Mouse (Mus musculus): ENCODE results near the gene Gpc5. TPM values are rescaled to one million over a fixed set of nuclear protein-coding genes. Genes with fewer than 3 reads are reported as not detected.

Gpc5 gene
- polyA plus RNA-seq, 1 experiment: not detected

GRCm38 (mm10) chr14:116456211-116456610 lies 1364.2 kb downstream of the Gpc5 start:
- TF ChIP-seq CTCF (IDR thresholded peaks at IDR 0.05; ENCODE audit: borderline replicate concordance, insufficient read depth, low read length) (no peak), POLR2A (IDR thresholded peaks at IDR 0.05; ENCODE audit: low read depth, low read length) (no peak)
- H3K27ac ChIP-seq (ENCODE audit: insufficient read depth, low read length): no peak overlapping the region
- H3K4me1 ChIP-seq (ENCODE audit: control insufficient read depth, insufficient read depth, low read length): no peaks in the 10 kb centered on the region
- no peak overlapping the region for H3K4me3 ChIP-seq (ENCODE audit: insufficient read depth, low read length)

GRCm38 (mm10) chr14:116473378-116474179 lies 1381.6 kb downstream of the Gpc5 start:
- no peak for TF ChIP-seq POLR2A (IDR thresholded peaks at IDR 0.05; ENCODE audit: low read depth, low read length)
- TF ChIP-seq CTCF (IDR thresholded peaks at IDR 0.05; ENCODE audit: borderline replicate concordance, insufficient read depth, low read length): no peak
- H3K27ac ChIP-seq (ENCODE audit: insufficient read depth, low read length): no peak overlapping the region
- H3K4me3 ChIP-seq (ENCODE audit: insufficient read depth, low read length): no peak overlapping the region
- H3K4me1 ChIP-seq (ENCODE audit: control insufficient read depth, insufficient read depth, low read length): no peaks in the 10 kb centered on the region

DNA sequence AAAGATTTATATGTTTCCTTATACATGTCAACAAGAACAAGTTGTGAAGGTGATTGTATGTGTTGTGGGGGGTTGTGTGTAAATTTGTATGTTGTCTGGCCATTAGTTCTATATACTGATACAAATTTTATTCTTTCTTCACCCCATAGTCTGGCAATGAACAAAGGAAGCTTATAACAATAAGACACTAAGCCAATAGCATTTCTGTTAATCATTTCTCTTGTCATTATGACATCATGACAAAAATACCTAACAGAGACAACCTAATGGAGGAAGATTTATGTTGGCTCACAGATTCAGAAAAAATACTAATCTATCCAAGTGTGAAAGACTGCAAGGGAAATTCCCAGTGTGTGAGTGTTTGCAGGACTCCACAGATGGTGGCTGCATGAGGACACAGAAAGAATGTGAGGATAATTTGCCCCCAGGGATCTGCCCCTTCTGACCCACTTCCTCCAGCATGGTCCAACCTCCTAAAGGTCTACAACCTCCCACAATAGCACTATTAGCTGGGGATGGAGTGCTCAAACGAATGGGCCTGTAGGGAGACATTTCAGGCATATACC lies 1402.4 kb downstream of the Gpc5 start:
- H3K27ac ChIP-seq (ENCODE audit: insufficient read depth, low read length): no peak overlapping the region
- no peak overlapping the region for H3K4me3 ChIP-seq (ENCODE audit: insufficient read depth, low read length)
- TF ChIP-seq POLR2A (IDR thresholded peaks at IDR 0.05; ENCODE audit: low read depth, low read length): no peak
- TF ChIP-seq CTCF (IDR thresholded peaks at IDR 0.05; ENCODE audit: borderline replicate concordance, insufficient read depth, low read length): no peak
- H3K4me1 ChIP-seq (ENCODE audit: control insufficient read depth, insufficient read depth, low read length): no peaks in the 10 kb centered on the region

GRCm38 (mm10) chr14:116538216-116538615 lies 1446.2 kb downstream of the Gpc5 start:
- no peak for TF ChIP-seq POLR2A (IDR thresholded peaks at IDR 0.05; ENCODE audit: low read depth, low read length)
- TF ChIP-seq CTCF (IDR thresholded peaks at IDR 0.05; ENCODE audit: borderline replicate concordance, insufficient read depth, low read length): no peak
- Histone ChIP-seq H3K4me3 (ENCODE audit: insufficient read depth, low read length) (no peak overlapping the region), H3K4me1 (ENCODE audit: control insufficient read depth, insufficient read depth, low read length) (no peaks in the 10 kb centered on the region), H3K27ac (ENCODE audit: insufficient read depth, low read length) (no peak overlapping the region)

GRCm38 (mm10) chr14:116543746-116544145 lies 1451.7 kb downstream of the Gpc5 start:
- TF ChIP-seq POLR2A (IDR thresholded peaks at IDR 0.05; ENCODE audit: low read depth, low read length) (no peak), CTCF (IDR thresholded peaks at IDR 0.05; ENCODE audit: borderline replicate concordance, insufficient read depth, low read length) (no peak)
- Histone ChIP-seq H3K4me1 (ENCODE audit: control insufficient read depth, insufficient read depth, low read length) (no peaks in the 10 kb centered on the region), H3K4me3 (ENCODE audit: insufficient read depth, low read length) (no peak overlapping the region), H3K27ac (ENCODE audit: insufficient read depth, low read length) (no peak overlapping the region)

- Histone ChIP-seq H3K4me1 (ENCODE audit: control insufficient read depth, insufficient read depth, low read length) (no peaks in the 10 kb centered on the region), H3K27ac (ENCODE audit: insufficient read depth, low read length) (no peak overlapping the region), H3K4me3 (ENCODE audit: insufficient read depth, low read length) (no peak overlapping the region)
- no peak for TF ChIP-seq POLR2A (IDR thresholded peaks at IDR 0.05; ENCODE audit: low read depth, low read length)
These were observed 1459.4 kb downstream of the Gpc5 start for GRCm38 (mm10) chr14:116551401-116551800.

DNA sequence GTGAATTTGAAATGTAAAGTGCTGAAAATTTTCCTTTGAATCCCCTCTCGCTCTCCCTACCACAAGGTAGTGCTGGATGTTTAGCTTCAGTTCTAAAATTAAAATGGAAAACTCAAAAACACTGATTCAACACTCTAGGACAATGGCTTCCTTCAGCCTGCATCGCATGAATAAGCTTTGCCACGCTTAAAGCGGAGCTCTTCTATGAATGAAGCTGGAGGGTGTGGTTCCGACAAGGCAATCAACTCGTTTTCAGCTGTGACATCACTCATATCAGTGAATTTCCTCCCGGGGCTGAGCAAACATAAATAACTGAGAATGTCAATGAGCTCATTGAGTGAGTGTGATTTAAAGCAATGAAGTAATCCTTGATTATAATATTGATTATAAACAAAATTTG lies 1461.3 kb downstream of the Gpc5 start:
- H3K4me3 ChIP-seq (ENCODE audit: insufficient read depth, low read length): no peak overlapping the region
- TF ChIP-seq POLR2A (IDR thresholded peaks at IDR 0.05; ENCODE audit: low read depth, low read length): no peak
- no peak for TF ChIP-seq CTCF (IDR thresholded peaks at IDR 0.05; ENCODE audit: borderline replicate concordance, insufficient read depth, low read length)
- no peaks in the 10 kb centered on the region for H3K4me1 ChIP-seq (ENCODE audit: control insufficient read depth, insufficient read depth, low read length)
- no peak overlapping the region for H3K27ac ChIP-seq (ENCODE audit: insufficient read depth, low read length)

GRCm38 (mm10) chr14:116558141-116558800 lies 1466.3 kb downstream of the Gpc5 start:
- Histone ChIP-seq H3K4me3 (ENCODE audit: insufficient read depth, low read length) (no peak overlapping the region), H3K4me1 (ENCODE audit: control insufficient read depth, insufficient read depth, low read length) (no peaks in the 10 kb centered on the region), H3K27ac (ENCODE audit: insufficient read depth, low read length) (no peak overlapping the region)
- TF ChIP-seq POLR2A (IDR thresholded peaks at IDR 0.05; ENCODE audit: low read depth, low read length) (no peak), CTCF (IDR thresholded peaks at IDR 0.05; ENCODE audit: borderline replicate concordance, insufficient read depth, low read length) (no peak)

DNA sequence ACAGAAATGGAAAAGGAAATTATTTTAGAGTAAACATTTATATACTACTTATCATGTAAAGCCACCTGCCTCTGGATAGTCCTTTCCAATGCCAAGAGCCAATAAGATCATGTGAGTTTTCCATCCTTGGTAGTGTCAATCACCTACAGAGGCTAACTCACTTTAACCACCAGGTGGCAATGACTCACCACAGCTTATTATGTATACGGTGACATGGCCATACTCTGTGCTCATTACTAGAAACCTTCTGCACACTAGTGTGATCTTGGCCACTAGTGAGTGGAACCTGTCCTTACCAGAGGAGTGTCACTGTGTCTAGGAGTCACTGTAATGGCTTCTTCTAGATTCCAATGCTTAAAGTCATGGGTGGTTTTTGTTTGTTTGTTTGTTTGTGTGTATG lies 1468.0 kb downstream of the Gpc5 start:
- Histone ChIP-seq H3K4me3 (ENCODE audit: insufficient read depth, low read length) (no peak overlapping the region), H3K27ac (ENCODE audit: insufficient read depth, low read length) (no peak overlapping the region), H3K4me1 (ENCODE audit: control insufficient read depth, insufficient read depth, low read length) (no peaks in the 10 kb centered on the region)
- TF ChIP-seq POLR2A (IDR thresholded peaks at IDR 0.05; ENCODE audit: low read depth, low read length): no peak
- TF ChIP-seq CTCF (IDR thresholded peaks at IDR 0.05; ENCODE audit: borderline replicate concordance, insufficient read depth, low read length): no peak

All from embryonic fibroblast, embryonic 13.5 days (primary cell).